Mouse (Mus musculus): ENCODE measurements at regions not wholly inside any gene's neighbourhood (a gene's known extent, or its start where the extent isn't known, plus 50 kb on each side); places are given as distances from the start of the nearest gene placed in this dataset.

DNA sequence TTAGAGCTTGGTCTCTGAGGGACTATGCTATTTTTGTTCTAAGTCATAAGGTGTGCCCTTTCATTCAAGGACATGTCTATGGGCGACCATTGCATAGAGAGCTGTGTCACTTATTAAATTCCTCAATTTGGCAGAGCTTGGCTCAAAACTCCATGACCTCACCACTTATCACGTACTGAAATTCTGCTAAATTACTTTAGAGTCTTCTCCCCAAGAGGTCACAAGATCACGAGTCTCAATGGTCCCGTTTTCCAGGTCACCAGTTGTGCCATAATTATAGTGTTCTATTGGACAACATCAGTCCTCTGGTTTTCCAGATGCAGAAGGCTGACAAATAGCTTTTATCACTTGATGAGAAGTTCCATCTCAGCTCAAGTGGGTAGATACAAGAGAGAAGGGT lies 576.9 kb downstream of the Dok5 start:
- DNase-seq, result no peak

DNA sequence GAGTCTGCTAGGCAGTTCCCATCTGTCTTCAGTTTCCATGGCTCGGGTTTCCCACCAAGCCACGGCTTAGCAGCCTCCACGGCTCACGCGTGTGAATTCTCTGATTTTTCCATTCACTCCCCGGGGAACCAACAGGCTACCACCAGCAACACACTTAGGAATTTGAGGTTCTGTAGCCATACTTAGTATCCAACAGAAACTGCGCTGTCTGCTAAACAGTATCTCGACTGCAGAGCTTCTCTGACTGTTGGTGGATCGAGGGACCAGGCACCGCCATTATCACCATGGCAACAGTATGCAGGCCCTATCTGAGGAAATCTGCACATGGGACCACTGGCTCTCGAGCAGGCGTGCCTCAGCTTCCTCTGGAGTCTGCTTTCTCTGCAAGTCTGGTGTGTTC lies 574.4 kb downstream of the Dok5 start:
- DNase-seq, result no peak

DNA sequence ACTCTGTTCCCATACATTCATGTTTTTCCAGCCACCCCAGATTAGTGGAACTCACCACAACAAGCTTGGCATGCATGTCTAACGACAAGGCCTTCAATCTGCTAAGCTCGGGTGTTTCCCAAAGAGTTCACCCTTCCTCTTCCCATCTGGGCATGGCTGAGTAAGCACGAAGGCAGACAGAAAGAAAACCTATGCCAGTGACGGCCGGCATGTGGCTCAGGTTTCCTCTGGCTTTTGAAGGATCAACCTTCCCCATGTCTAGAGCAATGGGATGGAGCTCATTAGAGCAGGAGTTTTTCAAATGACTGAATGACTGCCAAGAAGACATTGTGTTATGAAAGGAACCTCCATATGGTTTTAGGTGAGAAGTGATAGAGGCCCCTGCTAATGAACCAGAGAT lies 566.9 kb downstream of the Dok5 start:
- no peak for DNase-seq

DNA sequence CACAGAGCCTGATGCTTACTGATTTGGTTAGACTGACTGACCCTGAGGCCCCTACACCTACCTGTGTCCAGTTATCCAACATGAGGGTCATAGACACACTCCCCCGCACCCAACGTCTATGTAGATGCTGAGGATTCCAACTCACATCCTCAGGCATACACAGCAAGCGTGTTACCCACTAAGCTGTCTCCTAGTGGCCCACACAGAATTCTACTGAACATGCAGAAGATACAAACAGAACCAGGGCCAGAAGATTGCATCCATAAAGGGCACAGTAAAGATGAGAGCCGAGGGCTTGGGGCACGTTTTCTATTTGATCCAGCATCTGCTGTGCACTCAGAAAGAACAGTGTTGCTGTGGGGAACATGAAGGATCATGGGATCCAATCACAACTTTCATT lies 564.0 kb downstream of the Dok5 start:
- no peak for DNase-seq

DNA sequence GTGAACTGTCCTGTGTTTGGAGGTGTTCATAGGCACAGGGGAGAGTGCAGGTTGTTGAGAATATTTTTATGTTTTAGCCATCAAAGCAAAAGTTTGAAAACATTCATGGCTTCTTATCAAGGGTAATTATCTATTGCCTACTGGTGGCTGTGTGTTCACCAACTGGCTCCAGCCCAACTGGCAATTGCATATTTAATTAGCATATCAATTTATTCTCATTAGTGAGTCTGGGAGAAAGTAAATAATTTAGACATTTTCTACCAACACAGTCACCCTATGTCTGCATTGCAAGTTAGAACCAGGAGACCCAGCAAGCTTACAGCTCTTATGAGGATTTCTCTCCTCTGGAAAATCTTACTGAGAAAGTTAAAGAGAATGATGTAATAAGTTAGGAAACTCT lies 561.0 kb downstream of the Dok5 start:
- no peak for DNase-seq

DNA sequence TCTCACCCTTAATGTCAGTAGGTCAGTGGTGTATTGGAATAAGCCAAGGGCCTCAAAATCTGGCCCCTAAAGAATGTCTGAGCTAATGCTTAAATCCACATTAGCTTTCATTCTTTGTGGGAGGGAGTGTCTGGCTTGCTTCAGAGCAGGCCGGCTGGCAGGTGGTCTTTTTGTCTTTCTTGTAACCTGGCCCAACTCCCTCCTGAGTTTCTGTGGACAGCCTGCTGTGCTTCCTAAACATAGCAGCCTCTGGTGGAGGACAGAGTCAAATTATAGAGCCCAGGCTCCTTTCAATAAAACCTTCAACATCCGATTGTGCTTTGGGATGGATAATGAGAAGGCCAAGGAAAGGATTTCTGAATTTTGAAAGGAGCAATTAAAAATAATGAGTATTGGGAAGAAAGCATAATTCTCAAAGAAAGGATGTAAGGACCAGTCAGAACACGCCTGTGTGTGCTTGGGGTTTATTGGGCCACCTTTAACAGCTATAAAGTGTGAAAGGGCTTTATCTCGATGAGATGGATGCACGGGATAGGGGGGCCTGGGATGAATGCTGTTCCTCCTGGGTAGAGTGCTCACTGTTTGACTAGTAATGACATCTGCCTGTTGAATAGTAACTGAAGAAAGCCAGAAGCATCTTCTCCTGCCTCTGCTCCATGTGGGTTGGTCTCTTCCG lies 554.2 kb downstream of the Dok5 start:
- DNase-seq, result no peak

- DNase-seq, result no peak
These were observed 548.5 kb downstream of the Dok5 start for GRCm38 (mm10) chr2:171280132-171280531.

GRCm38 (mm10) chr2:171279319-171279718 lies 547.7 kb downstream of the Dok5 start:
- no peak for DNase-seq

GRCm38 (mm10) chr2:171253194-171253593 lies 521.6 kb downstream of the Dok5 start:
- no peak for DNase-seq

DNA sequence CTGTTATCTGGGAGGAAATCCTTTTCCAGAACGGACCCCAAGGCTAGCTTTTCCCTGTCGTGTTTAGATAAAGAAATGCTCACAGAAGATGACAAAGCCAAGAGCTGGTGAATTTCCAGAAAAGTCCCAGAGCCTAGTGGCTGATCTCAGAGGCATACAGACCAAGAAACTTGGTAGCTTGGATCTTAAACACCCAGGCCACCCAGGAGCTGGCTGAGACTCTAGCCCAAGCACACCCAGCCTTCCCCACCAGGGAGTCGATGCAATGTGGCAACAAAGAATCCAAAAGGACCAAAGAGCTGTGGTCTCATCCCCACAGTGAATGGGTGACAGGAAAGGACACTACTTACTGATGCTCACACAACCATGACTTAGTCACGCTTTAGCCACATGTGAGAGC lies 513.8 kb downstream of the Dok5 start:
- DNase-seq, result no peak

GRCm38 (mm10) chr2:171242356-171242755 lies 510.7 kb downstream of the Dok5 start:
- DNase-seq, result no peak

DNA sequence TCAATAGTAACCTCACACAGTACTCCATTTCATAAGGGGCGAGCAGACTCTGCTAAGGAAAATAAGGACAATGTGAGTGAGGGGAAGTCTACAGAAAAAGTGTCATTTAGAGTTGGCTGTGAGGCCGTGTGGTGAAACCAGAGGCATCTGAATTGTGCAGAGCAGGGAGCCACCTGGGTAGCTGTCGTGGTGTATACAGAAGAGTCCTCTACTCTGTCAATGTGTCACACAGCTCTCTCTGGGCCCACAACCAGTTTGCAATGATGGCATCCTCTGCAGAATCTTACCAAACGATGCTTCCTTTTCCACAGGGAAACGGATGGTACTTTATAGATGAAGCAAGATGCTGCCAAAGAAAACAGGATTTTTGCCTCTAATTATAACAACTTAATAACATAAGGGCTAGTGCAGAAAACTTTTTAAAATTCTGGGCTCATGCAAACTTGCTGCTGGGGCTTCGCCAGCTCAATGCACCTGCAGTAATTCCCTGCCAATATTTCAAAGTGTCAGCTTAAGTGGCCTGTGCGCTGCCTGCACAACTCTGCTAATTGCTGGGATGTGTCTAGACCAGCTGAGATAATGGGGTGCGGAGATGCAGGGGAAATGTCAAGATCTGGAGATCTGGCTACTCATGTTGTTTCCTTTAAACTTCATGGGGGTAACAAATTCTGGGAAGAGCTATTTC lies 505.8 kb downstream of the Dok5 start:
- DNase-seq, result no peak

GRCm38 (mm10) chr2:171232812-171233211 lies 501.2 kb downstream of the Dok5 start:
- no peak for DNase-seq

DNA sequence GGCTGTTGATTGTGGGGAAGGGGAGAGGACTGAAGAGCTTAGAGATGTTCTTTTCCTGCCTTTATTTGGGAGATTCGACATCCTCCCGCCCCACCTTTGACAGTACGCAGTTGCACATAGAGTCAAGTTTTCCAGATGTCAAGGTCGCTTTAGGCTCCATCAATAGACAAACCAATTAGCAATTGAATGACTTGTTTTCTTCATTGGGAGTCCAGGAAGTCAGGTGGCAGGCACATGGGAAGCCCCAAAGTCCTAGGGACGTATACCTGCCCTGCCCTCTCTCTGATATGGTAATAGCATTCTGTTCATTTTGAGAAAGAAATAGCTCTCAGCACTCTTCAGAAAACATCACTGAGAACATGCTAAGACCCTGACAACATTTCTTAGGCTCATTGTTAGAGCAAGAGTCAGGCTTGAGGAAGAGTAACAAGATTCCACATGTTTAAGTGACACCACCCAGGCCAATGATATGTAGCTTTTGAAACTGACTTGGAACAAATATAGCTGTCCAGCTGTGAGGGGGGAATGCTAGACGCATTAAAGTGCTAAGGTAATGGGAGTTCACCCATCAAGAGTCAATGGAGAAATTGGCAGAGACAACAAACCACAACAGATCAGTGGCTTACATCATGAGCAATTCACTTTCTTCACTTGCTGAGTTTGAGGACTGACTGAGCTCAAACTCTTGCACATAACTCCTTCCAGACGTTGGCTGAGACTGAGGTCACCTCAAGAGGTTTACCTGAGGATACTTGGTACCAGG lies 499.9 kb downstream of the Dok5 start:
- DNase-seq, result no peak

DNA sequence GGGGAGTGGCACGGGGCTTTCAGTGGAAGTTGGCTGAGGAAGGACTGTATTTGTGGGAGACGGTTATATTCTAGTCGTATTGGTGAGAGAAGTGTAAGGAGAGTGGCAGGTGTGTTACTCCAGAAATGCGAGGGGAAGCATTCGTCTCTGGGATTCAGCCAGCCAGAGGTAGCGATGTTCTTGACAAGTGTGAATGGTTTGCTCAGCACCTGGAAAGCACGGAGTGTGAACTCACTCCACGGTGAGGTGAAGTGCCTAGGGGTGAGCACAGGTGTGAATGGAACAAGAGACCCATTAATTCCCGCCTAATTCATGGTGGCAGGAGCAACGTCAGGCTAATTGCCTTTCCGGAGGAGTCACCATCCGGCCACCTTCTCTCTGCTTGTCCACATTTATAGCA lies 498.9 kb downstream of the Dok5 start:
- no peak for DNase-seq

DNA sequence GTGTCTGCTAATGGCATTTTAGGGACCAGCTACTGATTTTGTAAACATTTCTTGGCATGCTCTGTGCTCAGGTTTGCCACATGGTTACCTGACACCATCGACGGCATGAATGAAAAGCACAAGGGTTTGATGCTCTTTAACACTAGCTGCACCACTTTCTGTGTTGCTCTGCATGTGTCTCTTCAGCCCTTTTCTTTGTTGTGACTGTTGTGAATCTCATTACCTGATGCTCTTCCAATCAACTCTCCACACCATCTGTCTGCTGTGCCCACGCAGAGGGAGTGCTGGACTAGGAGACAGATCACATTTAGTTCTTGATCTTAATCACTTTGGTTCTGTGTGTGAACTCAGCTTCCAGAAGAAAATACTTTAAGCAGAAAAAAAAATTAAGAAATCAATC lies 496.6 kb downstream of the Dok5 start:
- DNase-seq, result no peak

DNA sequence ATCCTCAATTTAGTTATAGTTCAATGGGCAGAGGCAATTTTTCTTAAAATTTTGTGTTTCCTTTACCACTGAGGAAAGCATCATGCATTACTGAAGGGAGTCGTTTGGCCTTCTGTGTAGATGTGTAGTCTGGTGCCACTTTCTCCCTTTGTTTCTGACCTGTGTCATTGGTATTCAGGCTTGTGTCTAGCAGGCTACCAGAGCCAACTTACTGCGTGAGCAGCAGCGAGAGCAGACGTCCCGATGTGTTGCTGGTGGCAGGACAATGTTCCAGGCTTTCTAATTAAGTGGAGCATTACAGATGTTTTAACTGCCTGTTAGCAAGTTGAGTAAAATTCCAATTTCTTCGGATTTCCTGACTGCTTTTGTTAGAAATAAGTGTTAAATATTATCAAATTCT lies 482.2 kb downstream of the Dok5 start:
- no peak for DNase-seq

DNA sequence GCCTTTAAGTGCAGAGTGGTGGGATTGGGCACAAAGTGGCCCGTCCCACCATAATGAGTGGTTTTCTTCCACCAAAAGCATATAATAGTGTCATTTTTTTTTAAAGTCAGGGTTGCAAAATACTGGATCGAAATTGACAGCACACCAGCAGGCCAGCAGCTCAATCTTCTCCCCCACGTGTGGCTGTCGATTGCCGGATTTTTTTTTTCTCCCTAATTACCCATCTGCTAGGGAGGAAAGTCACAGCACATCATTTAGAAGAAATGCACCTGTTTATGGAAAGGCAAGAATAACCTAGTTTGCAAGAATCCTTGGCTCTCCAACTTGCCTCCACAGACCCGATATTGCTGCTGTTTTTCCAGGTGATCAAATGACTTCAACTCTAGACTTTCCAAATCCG lies 464.9 kb downstream of the Dok5 start:
- no peak for DNase-seq

DNA sequence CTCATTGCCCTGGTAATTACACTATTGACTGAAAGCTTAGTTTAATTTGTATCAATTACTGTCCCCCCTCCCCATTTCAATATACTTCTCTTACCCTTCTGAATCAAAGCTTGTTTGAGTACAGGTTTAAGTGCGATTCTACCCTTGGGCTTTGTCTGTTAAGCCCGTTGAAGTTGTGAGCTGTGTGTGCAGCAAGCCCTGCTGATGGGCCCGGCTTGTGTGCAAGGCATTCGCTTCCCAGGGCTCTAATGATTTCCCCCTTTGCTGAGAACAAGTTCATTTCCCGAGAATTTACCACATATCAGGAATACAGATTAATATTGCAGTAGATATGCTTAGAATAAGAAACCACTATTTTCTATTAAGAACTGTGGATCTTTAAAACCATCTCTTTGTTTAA lies 460.6 kb downstream of the Dok5 start:
- DNase-seq, result no peak

Data from cerebellum, adult 11 months (tissue).